ENCODE assay signal across 21 mouse cellular contexts in genomic region chr10:74932487-74932886, GRCm38 (mm10).
"Had no signal": no experiment of that assay in that cellular context is flagged by ENCODE, and none has a peak within 500 bp of the region (broad histone marks: within the 10 kb centered on the region; RNA-seq: fewer than 3 reads in every experiment).

No protein-coding gene starts in this region.

- H3K9ac ChIP-seq: kidney, embryonic 15.5 days; limb, embryonic 12.5 days; limb, embryonic 15.5 days; liver, embryonic 13.5 days; midbrain, embryonic 13.5 days had no signal

- H3K4me1 ChIP-seq: kidney, embryonic 15.5 days; limb, embryonic 12.5 days; limb, embryonic 15.5 days; liver, embryonic 13.5 days; midbrain, embryonic 10.5 days; midbrain, embryonic 13.5 days had no signal

- DNase-seq: kidney, adult 8-10 months; kidney, postnatal 10 days; kidney, postnatal 36 days; layer of hippocampus, postnatal 36 days; liver, embryonic 13.5 days; lung, adult 2 months; lung, postnatal 14 days; lung, postnatal 4 days; right cerebral cortex, adult 18-20 months; right cerebral cortex, postnatal 14 days; right cerebral cortex, postnatal 4 days; thymus, adult 18-20 months; thymus, postnatal 36 days had no signal

- H3K27me3 ChIP-seq: kidney, embryonic 15.5 days; limb, embryonic 12.5 days; limb, embryonic 15.5 days; liver, embryonic 13.5 days; midbrain, embryonic 13.5 days had no signal

- H3K4me3 ChIP-seq: kidney, embryonic 15.5 days; left cerebral cortex, adult 2 months; limb, embryonic 12.5 days; limb, embryonic 15.5 days; liver, embryonic 13.5 days; midbrain, embryonic 10.5 days; midbrain, embryonic 13.5 days; myocyte had no signal

- ATAC-seq: midbrain, embryonic 13.5 days; midbrain, embryonic 16.5 days had no signal

- H3K9me3 ChIP-seq: kidney, embryonic 15.5 days; limb, embryonic 12.5 days; limb, embryonic 15.5 days; liver, embryonic 13.5 days; midbrain, embryonic 10.5 days; midbrain, embryonic 13.5 days had no signal

- H3K4me2 ChIP-seq: kidney, embryonic 15.5 days; limb, embryonic 12.5 days; limb, embryonic 15.5 days; liver, embryonic 13.5 days; midbrain, embryonic 13.5 days had no signal

- H3K36me3 ChIP-seq: kidney, embryonic 15.5 days; limb, embryonic 12.5 days; limb, embryonic 15.5 days; liver, embryonic 13.5 days; midbrain, embryonic 10.5 days; midbrain, embryonic 13.5 days had no signal

- H3K27ac ChIP-seq: kidney, embryonic 15.5 days; left cerebral cortex, adult 2 months; limb, embryonic 12.5 days; limb, embryonic 15.5 days; liver, embryonic 13.5 days; midbrain, embryonic 10.5 days; midbrain, embryonic 13.5 days had no signal
